Mouse (Mus musculus): ENCODE data around the gene Nfia. TPM values are rescaled to one million over a fixed set of nuclear protein-coding genes. Genes with fewer than 3 reads are reported as not detected.

The Nfia gene
- polyA plus RNA-seq, 1 experiment from 2014 or later: 40.5 TPM

DNA sequence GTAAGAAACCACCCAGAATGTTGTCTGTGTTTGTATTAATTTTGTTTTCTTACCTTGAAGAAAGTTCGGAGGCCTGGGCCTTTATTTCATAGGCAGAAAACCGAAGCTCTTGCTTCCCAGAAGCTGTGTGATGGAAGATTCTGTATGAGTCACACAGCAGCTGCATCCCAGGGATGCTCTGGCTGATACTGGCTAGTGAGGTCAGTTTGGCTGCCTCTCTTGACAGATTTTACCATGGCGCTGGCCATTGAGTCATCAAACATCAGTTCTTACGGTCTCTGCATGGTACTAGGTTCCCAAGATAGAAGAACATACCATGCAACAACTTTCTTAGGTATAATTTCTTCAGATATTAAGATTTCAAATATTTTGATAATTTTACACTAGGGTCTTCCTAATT, 22.3 kb downstream of the Nfia start:
- CTCF ChIA-PET: interaction anchor here (1.8 kb wide), 1 partner anchor 14 kb away, joined by 4 read pairs; no protein-coding TSS in a partner anchor
- in situ Hi-C loops (cut with MboI; ENCODE audit: low pct_unique_long_range_greater_than_20kb): no loop called here

DNA sequence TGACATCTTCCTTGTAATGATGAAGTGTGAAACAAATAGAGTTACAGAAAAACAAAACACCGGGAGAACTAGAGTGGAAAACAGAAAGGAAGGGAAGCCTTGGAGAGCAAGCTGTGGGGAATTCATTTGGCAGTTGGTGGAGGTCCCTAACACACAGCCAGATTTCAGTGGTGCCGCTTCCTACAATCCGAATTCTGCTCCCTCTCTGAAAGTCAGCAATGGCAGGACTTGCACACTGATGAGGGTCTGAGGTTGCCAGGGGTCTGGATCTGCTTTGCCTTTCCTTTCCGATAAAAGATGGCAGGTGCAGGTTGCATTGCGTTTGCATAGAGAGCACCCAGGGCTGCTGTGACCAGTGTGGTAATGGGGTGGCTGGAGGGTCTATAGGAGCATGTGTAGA, 23.4 kb downstream of the Nfia start:
- POLR2A ChIA-PET: no interaction called here
- TF ChIP-seq CTCF (IDR thresholded peaks at IDR 0.05): no peak
- H3K27me3 ChIP-seq: no peaks in the 10 kb centered on the region
- CTCF ChIA-PET: interaction anchor here (1.8 kb wide), 1 partner anchor 15 kb away, joined by 4 read pairs; no protein-coding TSS in a partner anchor
- no peak for ATAC-seq
- in situ Hi-C loops (cut with MboI; ENCODE audit: low pct_unique_long_range_greater_than_20kb): no loop called here
- DNase-seq (ENCODE audit: low read depth, low spot score): no peak

More for the DNA sequence above, 22.3 kb downstream of the Nfia start:
- ATAC-seq (no peak), DNase-seq (ENCODE audit: low read depth, low spot score) (no peak)
- H3K27me3 ChIP-seq: no peaks in the 10 kb centered on the region
- TF ChIP-seq CTCF (IDR thresholded peaks at IDR 0.05): no peak
- POLR2A ChIA-PET: no interaction called here

DNA sequence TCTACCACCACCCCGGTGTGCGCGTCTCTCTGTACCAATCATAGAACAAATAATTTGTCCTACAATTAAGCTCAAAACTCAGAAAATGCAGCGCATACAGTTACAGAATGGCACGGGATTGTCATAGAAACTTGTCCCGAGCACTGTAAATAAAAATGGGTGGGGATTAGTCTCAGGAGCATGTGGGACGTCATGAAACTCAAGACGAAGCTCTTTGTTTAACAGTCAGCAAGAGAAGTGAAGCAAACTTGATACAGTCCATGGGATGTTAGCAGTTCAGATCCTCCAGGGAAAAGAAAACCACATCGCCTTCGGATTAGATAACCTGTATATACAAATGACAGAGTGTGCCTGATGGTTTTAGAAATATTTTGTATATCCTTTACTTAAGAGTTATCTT, 24.0 kb downstream of the Nfia start:
- ChIA-PET CTCF (interaction anchor here (1.0 kb wide), 1 partner anchor 13 kb away, joined by 3 read pairs; no protein-coding TSS in a partner anchor), POLR2A (no interaction called here)
- DNase-seq (ENCODE audit: low read depth, low spot score) (no peak), ATAC-seq (no peak)
- no peaks in the 10 kb centered on the region for H3K27me3 ChIP-seq
- TF ChIP-seq CTCF (IDR thresholded peaks at IDR 0.05): no peak
- in situ Hi-C loops (cut with MboI; ENCODE audit: low pct_unique_long_range_greater_than_20kb): no loop called here

DNA sequence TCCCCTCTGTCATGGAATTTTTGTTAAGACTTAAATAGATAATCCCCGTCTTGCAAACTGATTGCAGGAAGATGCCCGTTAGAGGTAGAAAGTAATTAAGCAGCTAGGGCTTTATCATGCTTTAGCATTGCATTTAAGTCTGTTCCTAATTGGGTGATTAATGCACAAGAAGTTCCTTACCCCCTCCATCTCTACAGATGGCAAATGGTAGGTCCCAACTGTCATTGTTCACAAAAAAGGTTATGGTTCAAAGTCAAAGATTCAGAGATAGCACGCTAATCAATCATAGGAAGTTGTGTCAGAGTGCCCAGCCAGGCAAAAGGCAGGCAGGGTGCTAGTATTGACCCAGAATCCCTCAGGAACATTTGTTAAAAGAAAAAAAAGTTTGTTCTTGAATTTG, 31.3 kb downstream of the Nfia start:
- in situ Hi-C loops (cut with MboI; ENCODE audit: low pct_unique_long_range_greater_than_20kb): no loop called here
- H3K27me3 ChIP-seq: no peaks in the 10 kb centered on the region
- DNase-seq (ENCODE audit: low read depth, low spot score) (no peak), ATAC-seq (no peak)
- ChIA-PET CTCF (no interaction called here), POLR2A (no interaction called here)
- TF ChIP-seq CTCF (IDR thresholded peaks at IDR 0.05): no peak

DNA sequence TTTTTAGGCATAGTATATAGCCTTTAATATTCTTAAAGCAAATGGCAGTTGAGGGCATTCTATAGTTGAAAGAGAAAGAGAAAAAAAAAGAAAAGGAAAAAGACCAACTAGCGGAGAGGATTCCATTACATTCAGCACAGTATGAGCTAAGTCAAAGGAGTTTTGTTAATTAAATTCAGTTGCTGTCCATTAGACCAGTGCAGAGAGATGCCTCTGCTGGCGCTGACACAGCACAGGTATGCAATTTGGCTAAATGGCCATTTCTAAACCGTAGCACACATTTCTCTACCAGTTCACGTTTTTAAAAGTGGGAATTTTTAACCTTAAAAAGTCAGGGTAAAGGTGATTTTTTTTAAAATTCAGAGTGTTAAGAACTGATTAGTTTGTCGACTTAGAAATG, 32.1 kb downstream of the Nfia start:
- DNase-seq (ENCODE audit: low read depth, low spot score) (no peak), ATAC-seq (no peak)
- no peaks in the 10 kb centered on the region for H3K27me3 ChIP-seq
- CTCF ChIA-PET: no interaction called here
- TF ChIP-seq CTCF (IDR thresholded peaks at IDR 0.05): no peak
- POLR2A ChIA-PET: no interaction called here
- in situ Hi-C loops (cut with MboI; ENCODE audit: low pct_unique_long_range_greater_than_20kb): no loop called here

DNA sequence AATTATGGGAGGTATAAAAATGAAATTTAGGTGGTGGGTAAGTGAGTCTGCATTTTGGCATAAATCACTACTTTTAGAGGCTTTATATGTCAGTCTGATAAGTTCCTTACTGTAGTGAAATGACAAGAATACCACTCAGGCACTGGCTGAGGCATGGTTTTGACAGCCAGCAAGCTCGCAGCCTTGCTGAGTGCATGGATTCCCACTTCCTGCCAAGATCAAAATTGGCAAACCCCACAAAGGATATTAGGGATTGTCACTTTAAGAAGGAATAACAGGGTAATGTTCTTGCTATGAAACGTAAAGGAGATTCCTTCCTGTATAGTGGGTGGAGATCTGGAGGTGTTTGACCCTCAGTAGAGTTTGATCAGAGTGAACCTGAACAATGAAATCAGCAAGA, 32.7 kb downstream of the Nfia start:
- DNase-seq (ENCODE audit: low read depth, low spot score) (no peak), ATAC-seq (no peak)
- ChIA-PET CTCF (no interaction called here), POLR2A (no interaction called here)
- in situ Hi-C loops (cut with MboI; ENCODE audit: low pct_unique_long_range_greater_than_20kb): no loop called here
- no peak for TF ChIP-seq CTCF (IDR thresholded peaks at IDR 0.05)
- H3K27me3 ChIP-seq: no peaks in the 10 kb centered on the region

DNA sequence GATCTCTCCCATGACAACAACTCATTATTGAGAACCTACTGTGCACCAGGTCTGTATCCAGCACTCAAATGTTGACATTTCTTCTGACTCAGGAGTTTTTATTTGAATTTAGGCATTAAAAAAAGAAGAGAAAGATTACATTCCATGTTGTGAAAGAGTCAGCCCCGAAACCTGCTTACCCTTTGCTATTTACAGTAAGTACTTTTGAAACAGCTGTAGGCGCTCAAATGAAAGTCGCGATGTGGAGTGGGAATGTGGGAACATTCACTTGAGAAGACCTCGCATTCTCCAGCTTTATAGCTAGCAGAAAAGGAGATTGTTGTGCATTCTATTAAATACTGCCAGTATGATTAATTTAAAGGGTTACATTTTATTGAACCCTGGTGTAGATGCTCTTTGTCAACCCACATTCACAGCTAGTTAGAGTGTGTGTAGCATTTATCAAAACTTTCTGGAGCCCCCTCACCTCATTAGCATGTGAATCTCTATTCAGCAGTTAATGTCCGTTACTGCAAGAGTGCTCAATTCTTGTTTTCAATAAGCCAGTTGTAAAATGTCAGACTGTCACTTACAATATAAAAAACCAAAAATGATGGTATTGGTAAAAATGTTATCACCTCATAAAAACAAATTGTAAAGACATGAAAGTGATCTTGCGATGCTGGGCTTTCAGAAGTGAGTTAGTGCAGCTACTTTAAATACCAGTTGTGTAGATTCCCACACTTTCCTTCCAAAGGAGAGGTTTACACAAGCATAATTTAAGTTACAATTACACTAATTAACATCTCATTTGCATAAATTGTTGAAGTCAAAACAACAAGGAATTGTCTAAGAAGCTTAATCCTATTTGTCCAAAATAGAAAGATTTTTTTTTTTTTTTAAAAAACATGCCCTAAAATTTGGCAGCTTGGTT, 33.6 kb downstream of the Nfia start:
- ChIA-PET CTCF (interaction anchor here (1.7 kb wide), 1 partner anchor 22 kb away, joined by 3 read pairs; no protein-coding TSS in a partner anchor), POLR2A (interaction anchor here (1.0 kb wide), 1 partner anchor 14 kb away, joined by 3 read pairs; no protein-coding TSS in a partner anchor)
- no peaks in the 10 kb centered on the region for H3K27me3 ChIP-seq
- in situ Hi-C loops (cut with MboI; ENCODE audit: low pct_unique_long_range_greater_than_20kb): no loop called here
- TF ChIP-seq CTCF (IDR thresholded peaks at IDR 0.05): no peak
- DNase-seq (ENCODE audit: low read depth, low spot score) (no peak), ATAC-seq (no peak)

DNA sequence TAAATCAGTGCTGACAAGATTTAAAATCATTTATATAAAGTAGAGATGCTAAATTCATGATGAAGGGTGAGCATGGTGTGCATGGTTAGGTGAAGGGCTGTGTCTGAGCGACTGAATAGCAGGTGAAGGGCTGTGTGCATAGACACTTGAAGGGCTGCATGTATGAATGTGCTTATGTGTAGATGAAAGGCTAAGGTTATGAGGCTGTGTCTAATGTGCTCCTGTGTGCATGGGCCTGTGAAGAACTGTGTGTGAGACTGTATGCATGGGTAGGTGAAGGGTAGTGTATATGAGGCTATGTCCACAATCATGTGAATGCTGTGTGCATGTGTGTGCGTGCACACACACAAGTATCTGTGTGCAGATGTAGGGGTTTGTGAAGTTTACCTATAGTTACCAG, 34.4 kb downstream of the Nfia start:
- in situ Hi-C loops (cut with MboI; ENCODE audit: low pct_unique_long_range_greater_than_20kb): no loop called here
- DNase-seq (ENCODE audit: low read depth, low spot score) (no peak), ATAC-seq (no peak)
- no peaks in the 10 kb centered on the region for H3K27me3 ChIP-seq
- no peak for TF ChIP-seq CTCF (IDR thresholded peaks at IDR 0.05)
- ChIA-PET CTCF (interaction anchor here (1.7 kb wide), 1 partner anchor 21 kb away, joined by 3 read pairs; no protein-coding TSS in a partner anchor), POLR2A (interaction anchor here (1.0 kb wide), 1 partner anchor 15 kb away, joined by 3 read pairs; no protein-coding TSS in a partner anchor)

DNA sequence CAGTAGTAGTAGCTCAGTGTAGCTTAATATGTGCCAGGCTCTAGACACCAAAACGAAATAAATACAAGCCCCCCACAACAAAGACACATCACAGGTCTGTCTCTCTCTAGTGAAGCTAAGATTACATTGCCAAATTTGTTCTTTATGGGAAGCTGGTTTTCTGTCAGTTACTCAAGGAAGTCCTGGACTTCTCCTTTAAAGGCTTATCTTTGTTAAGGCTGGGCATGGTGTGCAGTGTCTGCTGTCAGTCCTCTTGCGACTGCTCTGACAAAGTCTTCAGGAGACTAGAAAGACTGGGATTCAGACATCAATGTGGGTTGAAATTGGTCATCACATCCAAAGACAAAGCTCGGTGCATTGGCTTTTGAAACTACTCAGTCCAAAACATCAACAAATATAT, 36.4 kb downstream of the Nfia start:
- DNase-seq (ENCODE audit: low read depth, low spot score): no peak
- ChIA-PET POLR2A (no interaction called here), CTCF (interaction anchor here (0.7 to 1.3 kb wide), 4 partner anchors 11 to 36 kb away, joined by 3 to 4 read pairs (median 4); no protein-coding TSS in a partner anchor)
- no peaks in the 10 kb centered on the region for H3K27me3 ChIP-seq
- no peak for ATAC-seq
- TF ChIP-seq CTCF (IDR thresholded peaks at IDR 0.05): no peak
- in situ Hi-C loops (cut with MboI; ENCODE audit: low pct_unique_long_range_greater_than_20kb): no loop called here

DNA sequence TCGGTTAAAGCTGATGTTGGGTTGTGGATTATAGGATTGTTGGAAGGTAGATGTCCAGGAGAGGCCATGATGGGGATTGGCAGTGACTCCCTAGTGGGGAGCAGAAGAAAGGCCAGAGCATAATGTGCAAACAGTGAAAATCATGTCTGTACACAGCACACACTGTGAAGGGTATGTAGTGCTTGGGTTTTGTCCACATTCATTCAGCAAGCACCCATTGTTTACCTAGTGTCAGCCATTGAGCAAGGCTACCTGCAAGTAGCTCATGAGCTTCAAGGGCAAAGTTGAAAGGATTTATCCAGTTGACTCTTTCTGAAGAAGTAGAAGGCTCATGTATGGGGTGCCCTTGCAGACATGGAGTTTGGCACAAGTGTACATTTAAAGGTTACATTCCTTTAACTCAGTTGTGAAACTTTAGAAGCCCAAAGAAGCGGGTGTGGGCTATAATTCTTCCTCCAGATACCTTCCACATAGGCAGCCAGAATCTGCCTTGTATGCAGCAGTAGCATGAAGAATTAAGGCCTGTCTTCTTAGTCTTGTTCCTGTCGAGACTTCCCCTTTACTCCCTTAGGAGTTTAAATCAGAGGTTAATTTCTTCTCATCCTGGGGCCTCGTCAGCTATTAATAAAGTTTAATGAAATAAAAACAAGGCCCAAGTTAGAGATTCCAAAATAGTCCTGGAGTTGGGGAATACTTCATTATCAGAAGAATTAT, 37.2 kb downstream of the Nfia start:
- DNase-seq (ENCODE audit: low read depth, low spot score) (no peak), ATAC-seq (no peak)
- in situ Hi-C loops (cut with MboI; ENCODE audit: low pct_unique_long_range_greater_than_20kb): no loop called here
- TF ChIP-seq CTCF (IDR thresholded peaks at IDR 0.05): no peak
- H3K27me3 ChIP-seq: no peaks in the 10 kb centered on the region
- ChIA-PET CTCF (interaction anchor here (0.7 to 1.2 kb wide), 4 partner anchors 13 to 36 kb away, joined by 3 to 4 read pairs (median 3); no protein-coding TSS in a partner anchor), POLR2A (no interaction called here)
